Mouse (Mus musculus) liver, embryonic 15.5 days (tissue): ENCODE data around the gene Hs2st1. TPM values are rescaled to one million over a fixed set of nuclear protein-coding genes. Genes with fewer than 3 reads are reported as not detected.

Source experiments
- ATAC-seq: fragments of 200-750 bp; cut with Nextera tagmentation; 2 replicates; pipeline ENCODE4 v1.8.0; 2017; ENCODE audit warnings: moderate number of reproducible peaks, mild to moderate bottlenecking, moderate library complexity; ENCODE audit not compliant: insufficient read depth
- H3K27ac ChIP-seq: fragments of 300-500 bp; sonication (generic); replicated peaks from 2 replicates; pipeline ENCODE4 v1.5.1; 2015; ENCODE audit warnings: mild to moderate bottlenecking, inconsistent platforms
- H3K27me3 ChIP-seq: fragments of 300-500 bp; sonication (generic); 2 replicates; pipeline ENCODE4 v1.6.1; 2015; ENCODE audit warnings: mild to moderate bottlenecking, inconsistent platforms
- H3K36me3 ChIP-seq: fragments of 300-500 bp; sonication (generic); replicated peaks from 2 replicates; pipeline ENCODE4 v1.6.1; 2015; ENCODE audit warnings: moderate library complexity, mild to moderate bottlenecking, inconsistent platforms
- H3K4me1 ChIP-seq: fragments of 300-500 bp; sonication (generic); replicated peaks from 2 replicates; pipeline ENCODE4 v1.6.1; 2015; ENCODE audit warnings: inconsistent platforms
- H3K4me2 ChIP-seq: fragments of 300-500 bp; sonication (generic); 2 replicates; pipeline ENCODE4 v1.6.1; 2015; ENCODE audit warnings: moderate library complexity, mild to moderate bottlenecking, inconsistent platforms
- H3K4me3 ChIP-seq: fragments of 300-500 bp; sonication (generic); replicated peaks from 2 replicates; pipeline ENCODE4 v1.5.1; 2015; ENCODE audit warnings: mild to moderate bottlenecking, inconsistent platforms
- H3K9ac ChIP-seq: fragments of 300-500 bp; sonication (generic); 2 replicates; pipeline ENCODE4 v1.6.1; 2015; ENCODE audit warnings: moderate library complexity, mild to moderate bottlenecking, inconsistent platforms
- H3K9me3 ChIP-seq: fragments of 300-500 bp; sonication (generic); replicated peaks from 2 replicates; pipeline ENCODE4 v1.6.1; 2016; ENCODE audit warnings: inconsistent platforms
- WGBS: fragments of 180-500 bp; shearing (Covaris S2); methylation state at CpG from one replicate; pipeline ENCODE4 v1.1.7; 2015; ENCODE audit warnings: mixed read lengths; ENCODE audit not compliant: insufficient replicate concordance; 5-methylcytosine and 5-hydroxymethylcytosine counted together
- polyA plus RNA-seq: library from polyadenylated mRNA; unstranded; fragments of >200 nt; fragmentation: Nextera tagmentation; extraction: Ambion mirVana; gene quantifications from 2 replicates; pipeline ENCODE4 v1.2.1, GENCODE M21; 2015

Gene Hs2st1
- polyA plus RNA-seq, 1 experiment from 2014 or later: 1.9 TPM

GRCm38 (mm10) chr3:144550659-144551058 is 19.3 kb downstream of the Hs2st1 start:
- 72% methylated on average over 5 of the region's 5 CpGs for WGBS
- no peaks in the 10 kb centered on the region for H3K9me3 ChIP-seq
- H3K36me3 ChIP-seq: no peaks in the 10 kb centered on the region
- H3K4me2 ChIP-seq: no peak overlapping the region
- no peak overlapping the region for H3K27ac ChIP-seq
- H3K4me3 ChIP-seq: no peak overlapping the region
- H3K27me3 ChIP-seq: no peaks in the 10 kb centered on the region
- H3K9ac ChIP-seq: no peak overlapping the region
- H3K4me1 ChIP-seq: peaks cover 20% of the 10 kb centered on the region; the same call in 1 of the 2 replicates
- no peak for ATAC-seq

- no peaks in the 10 kb centered on the region for H3K27me3 ChIP-seq
- H3K9ac ChIP-seq: no peak overlapping the region
- H3K36me3 ChIP-seq: no peaks in the 10 kb centered on the region
- H3K4me2 ChIP-seq: no peak overlapping the region
- no peak overlapping the region for H3K4me3 ChIP-seq
- no peak for ATAC-seq
- WGBS: 83% methylated on average over 5 of the region's 5 CpGs
- peaks cover 20% of the 10 kb centered on the region; the same call in 1 of the 2 replicates for H3K4me1 ChIP-seq
- H3K27ac ChIP-seq: no peak overlapping the region
- H3K9me3 ChIP-seq: no peaks in the 10 kb centered on the region
These were observed 19.9 kb downstream of the Hs2st1 start for GRCm38 (mm10) chr3:144550036-144550435.

GRCm38 (mm10) chr3:144548186-144548845 is 21.7 kb downstream of the Hs2st1 start:
- Histone ChIP-seq H3K4me1 (peaks cover 13% of the 10 kb centered on the region; the same call in 1 of the 2 replicates), H3K9me3 (no peaks in the 10 kb centered on the region), H3K9ac (no peak overlapping the region), H3K27ac (no peak overlapping the region), H3K4me2 (no peak overlapping the region), H3K4me3 (no peak overlapping the region), H3K36me3 (no peaks in the 10 kb centered on the region), H3K27me3 (no peaks in the 10 kb centered on the region)
- WGBS: 77% methylated on average over 7 of the region's 7 CpGs
- ATAC-seq: no peak

- Histone ChIP-seq H3K36me3 (no peaks in the 10 kb centered on the region), H3K4me2 (no peak overlapping the region), H3K27me3 (no peaks in the 10 kb centered on the region), H3K27ac (no peak overlapping the region), H3K9ac (no peak overlapping the region), H3K9me3 (no peaks in the 10 kb centered on the region), H3K4me3 (no peak overlapping the region), H3K4me1 (peaks cover 12% of the 10 kb centered on the region)
- no peak for ATAC-seq
- 10% methylated on average over 4 of the region's 4 CpGs for WGBS
These were observed 23.5 kb downstream of the Hs2st1 start for GRCm38 (mm10) chr3:144546490-144546889.

- no peak overlapping the region for H3K9ac ChIP-seq
- no peak for ATAC-seq
- H3K4me2 ChIP-seq: no peak overlapping the region
- no peaks in the 10 kb centered on the region for H3K9me3 ChIP-seq
- no peaks in the 10 kb centered on the region for H3K27me3 ChIP-seq
- no peaks in the 10 kb centered on the region for H3K36me3 ChIP-seq
- no peak overlapping the region for H3K27ac ChIP-seq
- WGBS: 66% methylated on average over 4 of the region's 4 CpGs
- no peak overlapping the region for H3K4me3 ChIP-seq
- peaks cover 7% of the 10 kb centered on the region for H3K4me1 ChIP-seq
These were observed 24.1 kb downstream of the Hs2st1 start for GRCm38 (mm10) chr3:144545832-144546231.

GRCm38 (mm10) chr3:144545152-144545551 is 24.8 kb downstream of the Hs2st1 start:
- H3K4me2 ChIP-seq: no peak overlapping the region
- no peaks in the 10 kb centered on the region for H3K36me3 ChIP-seq
- H3K27me3 ChIP-seq: no peaks in the 10 kb centered on the region
- 83% methylated on average over 7 of the region's 7 CpGs for WGBS
- no peak for ATAC-seq
- no peak overlapping the region for H3K4me3 ChIP-seq
- H3K9me3 ChIP-seq: no peaks in the 10 kb centered on the region
- peaks cover 7% of the 10 kb centered on the region for H3K4me1 ChIP-seq
- H3K27ac ChIP-seq: no peak overlapping the region
- H3K9ac ChIP-seq: no peak overlapping the region

GRCm38 (mm10) chr3:144541906-144542438 is 28.0 kb downstream of the Hs2st1 start:
- WGBS: 73% methylated on average over 6 of the region's 6 CpGs
- Histone ChIP-seq H3K9ac (no peak overlapping the region), H3K4me1 (peaks cover 7% of the 10 kb centered on the region), H3K9me3 (no peaks in the 10 kb centered on the region), H3K27ac (no peak overlapping the region), H3K36me3 (no peaks in the 10 kb centered on the region), H3K27me3 (no peaks in the 10 kb centered on the region), H3K4me2 (no peak overlapping the region), H3K4me3 (no peak overlapping the region)
- no peak for ATAC-seq

GRCm38 (mm10) chr3:144540805-144541204 is 29.2 kb downstream of the Hs2st1 start:
- H3K9me3 ChIP-seq: no peaks in the 10 kb centered on the region
- 83% methylated on average over 3 of the region's 3 CpGs for WGBS
- no peak for ATAC-seq

GRCm38 (mm10) chr3:144539051-144539450 is 30.9 kb downstream of the Hs2st1 start:
- Histone ChIP-seq H3K27me3 (no peaks in the 10 kb centered on the region), H3K9ac (no peak overlapping the region), H3K27ac (no peak overlapping the region), H3K4me1 (peaks cover 7% of the 10 kb centered on the region), H3K36me3 (no peaks in the 10 kb centered on the region), H3K9me3 (no peaks in the 10 kb centered on the region), H3K4me3 (no peak overlapping the region), H3K4me2 (no peak overlapping the region)
- no peak for ATAC-seq
- 64% methylated on average over 3 of the region's 3 CpGs for WGBS

More at GRCm38 (mm10) chr3:144540805-144541204, 29.2 kb downstream of the Hs2st1 start:
- H3K36me3 ChIP-seq: no peaks in the 10 kb centered on the region
- no peak overlapping the region for H3K4me3 ChIP-seq
- H3K4me1 ChIP-seq: peaks cover 7% of the 10 kb centered on the region
- H3K4me2 ChIP-seq: no peak overlapping the region
- H3K9ac ChIP-seq: no peak overlapping the region
- no peak overlapping the region for H3K27ac ChIP-seq
- no peaks in the 10 kb centered on the region for H3K27me3 ChIP-seq

- H3K9ac ChIP-seq: no peak overlapping the region
- peaks cover 7% of the 10 kb centered on the region for H3K4me1 ChIP-seq
- H3K27ac ChIP-seq: no peak overlapping the region
- no peaks in the 10 kb centered on the region for H3K9me3 ChIP-seq
- H3K27me3 ChIP-seq: no peaks in the 10 kb centered on the region
- 71% methylated on average over 7 of the region's 7 CpGs for WGBS
- H3K4me2 ChIP-seq: no peak overlapping the region
- H3K36me3 ChIP-seq: no peaks in the 10 kb centered on the region
- H3K4me3 ChIP-seq: no peak overlapping the region
- ATAC-seq: peak; percentile 74; the same call in 1 of the 2 replicates
These were observed 32.7 kb downstream of the Hs2st1 start for GRCm38 (mm10) chr3:144537078-144537855.

- 67% methylated on average over 4 of the region's 4 CpGs for WGBS
These were observed 34.9 kb downstream of the Hs2st1 start for GRCm38 (mm10) chr3:144535056-144535455.

More at GRCm38 (mm10) chr3:144535056-144535455, 34.9 kb downstream of the Hs2st1 start:
- H3K4me1 ChIP-seq: peaks cover 5% of the 10 kb centered on the region; the same call in 1 of the 2 replicates
- no peak overlapping the region for H3K4me2 ChIP-seq
- no peak for ATAC-seq
- H3K27ac ChIP-seq: no peak overlapping the region
- no peaks in the 10 kb centered on the region for H3K36me3 ChIP-seq
- no peaks in the 10 kb centered on the region for H3K27me3 ChIP-seq
- H3K9ac ChIP-seq: no peak overlapping the region
- H3K4me3 ChIP-seq: no peak overlapping the region
- H3K9me3 ChIP-seq: no peaks in the 10 kb centered on the region
